Mouse (Mus musculus): ENCODE measurements around the gene Ces1g. TPM values are rescaled to one million over a fixed set of nuclear protein-coding genes. Genes with fewer than 3 reads are reported as not detected.

Gene Ces1g
- total RNA-seq (2023): not detected

DNA sequence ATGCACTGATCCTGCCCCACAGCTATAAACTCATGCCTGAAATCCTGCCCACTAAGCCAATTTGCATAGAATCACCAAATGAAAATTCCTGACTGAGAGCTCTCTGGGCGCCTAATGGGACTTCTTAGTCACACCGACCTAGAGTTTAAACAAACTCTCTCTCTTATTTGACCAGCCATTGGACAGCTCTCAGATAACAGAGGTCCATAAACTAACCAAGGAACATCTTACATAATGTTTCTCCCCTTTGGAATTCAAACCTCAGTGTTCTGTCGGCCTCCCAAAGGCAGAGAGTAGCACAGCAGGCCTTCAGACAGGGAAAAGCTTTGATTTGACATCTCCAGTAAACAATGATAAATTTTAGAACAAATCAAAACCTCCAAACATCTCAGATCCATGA is at the start of gene Ces1g:
TSS of gene Ces1g (minus strand) at position 102 of the 400 bp plus-strand sequence.

DNA sequence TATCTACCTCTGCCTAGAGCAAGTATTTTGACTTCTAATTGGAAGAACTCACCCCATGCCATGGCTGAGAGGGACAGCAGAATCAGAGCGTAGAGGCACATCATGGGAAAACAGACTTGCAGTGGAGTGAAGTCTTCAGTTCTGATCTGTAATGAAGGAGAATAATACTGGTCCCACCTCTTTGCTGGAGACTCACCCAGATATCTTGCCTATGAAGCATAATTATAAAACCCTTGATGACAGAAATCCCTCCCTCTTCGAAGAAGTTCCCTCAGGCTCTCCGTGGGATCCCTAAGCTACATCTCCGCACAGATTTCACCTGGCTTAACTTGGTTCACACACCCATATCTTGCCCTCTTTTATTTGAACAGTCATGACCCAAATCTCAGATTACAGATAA is 42.5 kb upstream of the Ces1g start, which contains the start of gene Ces1h:
TSS of gene Ces1h (minus strand) at position 101 of the 400 bp plus-strand sequence.

DNA sequence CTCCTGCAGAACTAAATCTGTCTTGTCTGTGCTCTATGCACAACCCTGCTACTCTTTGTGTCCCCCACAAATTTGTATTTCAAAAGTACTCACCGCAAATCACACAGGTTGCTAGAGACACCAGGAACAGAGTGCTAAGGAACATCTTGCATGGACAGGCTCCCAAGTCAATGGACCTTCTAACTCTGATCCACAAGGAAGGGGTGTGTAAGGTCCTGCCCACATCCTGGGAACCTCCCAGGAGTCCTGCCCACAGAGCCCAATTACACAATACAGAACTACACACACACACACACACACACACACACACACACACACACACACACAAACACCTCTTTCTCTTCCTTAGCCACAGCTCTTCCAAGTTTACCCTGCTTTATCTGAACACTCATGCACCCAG is 57.6 kb downstream of the Ces1g start, which contains the start of gene Ces1f:
TSS of gene Ces1f (minus strand) at position 192 of the 400 bp plus-strand sequence.

Other genes starting within 250 kb of the Ces1g start
- gene Ces1c, start 206.0 kb downstream of the Ces1g start, total RNA-seq (2023): not detected
- gene Ces1d, start 139.5 kb downstream of the Ces1g start, total RNA-seq (2023): not detected
- not detected for gene Ces1e, start 107.7 kb downstream of the Ces1g start, total RNA-seq (2023)
- not detected for gene Ces1f, start 57.6 kb downstream of the Ces1g start, total RNA-seq (2023)
- not detected for gene Ces1h, start 42.4 kb upstream of the Ces1g start, total RNA-seq (2023)
- not detected for gene Ces5a, start 198.5 kb upstream of the Ces1g start, total RNA-seq (2023)

Data from CD8-positive naive resting alpha-beta T cell, adult 57 days (primary cell).